Mouse (Mus musculus): ENCODE measurements around the gene Prr19.

The Prr19 gene

GRCm38 (mm10) chr7:25293191-25293739, 7.9 kb upstream of the Prr19 start:
- DNase-seq, result no peak

- DNase-seq, result no peak
Observed at GRCm38 (mm10) chr7:25294495-25294894, 6.7 kb upstream of the Prr19 start.

GRCm38 (mm10) chr7:25294960-25295722, 6.1 kb upstream of the Prr19 start:
- DNase-seq, result no peak

GRCm38 (mm10) chr7:25296945-25297453, 4.2 kb upstream of the Prr19 start:
- DNase-seq, result no peak

GRCm38 (mm10) chr7:25297454-25298325, 3.5 kb upstream of the Prr19 start, which contains the start of gene Pafah1b3:
Gene Pafah1b3, minus strand, starts transcription at chr7:25297986.
- DNase-seq, result peak; percentile 89

- DNase-seq, result no peak
Observed at GRCm38 (mm10) chr7:25303003-25303684, 1.9 kb downstream of the Prr19 start.

GRCm38 (mm10) chr7:25303685-25304006, 2.4 kb downstream of the Prr19 start:
- no peak for DNase-seq

- DNase-seq, result no peak
Observed at GRCm38 (mm10) chr7:25305481-25305880, 4.3 kb downstream of the Prr19 start.

- DNase-seq, result peak; percentile 62
Observed at GRCm38 (mm10) chr7:25305956-25306613, 4.9 kb downstream of the Prr19 start, which contains the start of gene Tmem145. Gene Tmem145, plus strand, starts transcription at chr7:25306106.

GRCm38 (mm10) chr7:25306614-25306996, 5.4 kb downstream of the Prr19 start:
- no peak for DNase-seq

- no peak for DNase-seq
Observed at GRCm38 (mm10) chr7:25308702-25309318, 7.6 kb downstream of the Prr19 start.

- DNase-seq, result no peak
Observed at GRCm38 (mm10) chr7:25309425-25309824, 8.2 kb downstream of the Prr19 start.

GRCm38 (mm10) chr7:25311193-25311592, 10.0 kb downstream of the Prr19 start:
- no peak for DNase-seq

GRCm38 (mm10) chr7:25313325-25313724, 12.1 kb downstream of the Prr19 start:
- DNase-seq, result no peak

- DNase-seq, result no peak
Observed at GRCm38 (mm10) chr7:25314606-25315305, 13.5 kb downstream of the Prr19 start.

- DNase-seq, result peak; percentile 29
Observed at GRCm38 (mm10) chr7:25315306-25316041, 14.3 kb downstream of the Prr19 start.

- DNase-seq, result peak; percentile 98
Observed at GRCm38 (mm10) chr7:25316532-25317445, 15.6 kb downstream of the Prr19 start, which contains the start of gene Megf8. Gene Megf8, plus strand, starts transcription at chr7:25317164.

GRCm38 (mm10) chr7:25317446-25317999, 16.3 kb downstream of the Prr19 start:
- peak; percentile 23 for DNase-seq

- peak; percentile 50 for DNase-seq
Observed at GRCm38 (mm10) chr7:25322058-25322484, 20.9 kb downstream of the Prr19 start.

Data from kidney, postnatal 14 days (tissue).